In genomic region chr14:14065142-14065498, GRCm38 (mm10) we compare ENCODE assay signal across 8 mouse cellular contexts. TPM values are rescaled to one million over a fixed set of nuclear protein-coding genes. Genes with fewer than 3 reads are reported as not detected.
DNase-seq lines count a peak whose midpoint lies in the region; ATAC-seq and TF ChIP-seq lines count a peak whose summit lies in the region.

No protein-coding gene starts in this region.

- TF ChIP-seq CTCF in gastrocnemius, adult 2 months (IDR thresholded peaks at IDR 0.05), result no peak
- TF ChIP-seq CTCF in thymus, adult 2 months (IDR thresholded peaks at IDR 0.05; ENCODE audit: borderline replicate concordance, control insufficient read depth, extremely low read depth, insufficient read depth, low read length, poor library complexity), result no peak
- TF ChIP-seq CTCF in left cerebral cortex, adult 2 months (IDR thresholded peaks at IDR 0.05), result no peak

- no peak for TF ChIP-seq POLR2A in thymus, adult 2 months (IDR thresholded peaks at IDR 0.05; ENCODE audit: control insufficient read depth, extremely low read depth, insufficient read depth, low read length, poor library complexity)

- no peaks in the 10 kb centered on the region for H3K27me3 ChIP-seq in thymus, adult 2 months (ENCODE audit: control insufficient read depth, insufficient read depth, low read length)
- no peaks in the 10 kb centered on the region for H3K27me3 ChIP-seq in liver, embryonic 13.5 days

- no peak overlapping the region for H3K9ac ChIP-seq in liver, embryonic 13.5 days

- H3K27ac ChIP-seq in gastrocnemius, adult 2 months, result peak overlapping the region; percentile 16; the same call in 1 of the 2 replicates
- H3K27ac ChIP-seq in thymus, adult 2 months (ENCODE audit: control insufficient read depth, insufficient read depth, low read length), result no peak overlapping the region; the same call in 1 of the 2 replicates
- 0 out of 2 replicates have a peak overlapping the region, but pooled peaks have one; percentile 23 for H3K27ac ChIP-seq in liver, embryonic 13.5 days
- H3K27ac ChIP-seq in left cerebral cortex, adult 2 months, result no peak overlapping the region; the same call in 1 of the 2 replicates

- no peak overlapping the region for H3K4me2 ChIP-seq in liver, embryonic 13.5 days

- no peaks in the 10 kb centered on the region for H3K9me3 ChIP-seq in liver, embryonic 13.5 days (replicated peaks)

- H3K4me3 ChIP-seq in gastrocnemius, adult 2 months, result no peak overlapping the region
- no peak overlapping the region for H3K4me3 ChIP-seq in thymus, adult 2 months (ENCODE audit: control insufficient read depth, insufficient read depth, low read length)
- H3K4me3 ChIP-seq in liver, embryonic 13.5 days (replicated peaks), result no peak overlapping the region
- H3K4me3 ChIP-seq in left cerebral cortex, adult 2 months, result no peak overlapping the region

- DNase-seq in gastrocnemius, adult 2 months, result no peak
- DNase-seq in gastrocnemius, postnatal 14 days, result no peak
- peak; percentile 5 for DNase-seq in thymus, adult 2 months
- DNase-seq in thymus, postnatal 0 days (ENCODE audit: low spot score), result no peak
- no peak for DNase-seq in liver, embryonic 13.5 days
- DNase-seq in layer of hippocampus, postnatal 10 days (ENCODE audit: low spot score in 2 of 2), result no peak
- no peak for DNase-seq in left cerebral cortex, adult 2 months (ENCODE audit: extremely low spot score in 1 of 2, low spot score in 2 of 2)

- peaks cover 15% of the 10 kb centered on the region for H3K4me1 ChIP-seq in thymus, adult 2 months (replicated peaks; ENCODE audit: control insufficient read depth, insufficient read depth, low read length)
- peaks cover 52% of the 10 kb centered on the region for H3K4me1 ChIP-seq in liver, embryonic 13.5 days (replicated peaks)

- intact Hi-C loops in gastrocnemius, adult 2 months (cut with DNase I), result loop anchor here (10.0 kb wide), 1 partner anchor 50 kb away; no protein-coding TSS in a partner anchor
- intact Hi-C loops in gastrocnemius, postnatal 14 days (cut with DNase I; ENCODE audit: low total_unique reads), result no loop called here
- intact Hi-C loops in left cerebral cortex, adult 2 months (cut with DNase I), result loop anchor here (10.0 kb wide), 1 partner anchor 60 kb away; the partner anchor contains the start of gene Psmd6

- H3K36me3 ChIP-seq in thymus, adult 2 months (ENCODE audit: control insufficient read depth, insufficient read depth, low read length), result no peaks in the 10 kb centered on the region
- no peaks in the 10 kb centered on the region for H3K36me3 ChIP-seq in liver, embryonic 13.5 days

- 67% methylated on average over 4 of the region's 4 CpGs for WGBS in thymus, adult 2 months
- WGBS in liver, embryonic 13.5 days (ENCODE audit: insufficient replicate concordance), result 52% methylated on average over 4 of the region's 4 CpGs

- ATAC-seq in liver, embryonic 13.5 days (ENCODE audit: low read depth), result no peak
- ATAC-seq in erythroblast, adult 5-6 weeks (replicated peaks; ENCODE audit: low FRiP score, poor library complexity, severe bottlenecking), result no peak

RNA-seq across cellular contexts. Expression of gene Psmd6, which starts 55.7 kb away (rescaled TPM):
- 100 to 1,000 TPM; 144 to 151 TPM for total RNA-seq in gastrocnemius, adult 2 months (2021)
- 100 to 1,000 TPM; 158 to 174 TPM for total RNA-seq in gastrocnemius, postnatal 14 days (2021)
- 34.2 and 34.5 TPM in 2 replicates for polyA plus RNA-seq in thymus, adult 2 months (2012; rRNA removed)
- 228 and 234 TPM in 2 replicates for polyA plus RNA-seq in thymus, postnatal 0 days (2015; fragmentation: Nextera tagmentation; extraction: Ambion mirVana)
- 182 and 205 TPM in 2 replicates for polyA plus RNA-seq in liver, embryonic 13.5 days (2015; fragmentation: Nextera tagmentation; extraction: Ambion mirVana)
- total RNA-seq in erythroblast, adult 5-6 weeks (2015; ENCODE audit: low replicate concordance), result 72.7 and 97.2 TPM in 2 replicates
- 111 and 119 TPM in 2 replicates for total RNA-seq in erythroblast, adult 5-6 weeks (2017; ENCODE audit: low replicate concordance)
- total RNA-seq in layer of hippocampus, postnatal 10 days (2021), result 100 to 1,000 TPM; 137 to 148 TPM
- total RNA-seq in left cerebral cortex, adult 2 months (2021), result 100 to 1,000 TPM; 103 to 113 TPM

Comparison
In these comparisons a context has a peak if more than half of its experiments do, and no peak if none do; other contexts are left out.
1. H3K27ac ChIP-seq: peak in gastrocnemius, adult 2 months (single experiment) and liver, embryonic 13.5 days (single experiment); none in thymus, adult 2 months (single experiment) and left cerebral cortex, adult 2 months (single experiment).